Mouse (Mus musculus) heart, embryonic 16.5 days (tissue): Measurements from ENCODE around the gene Plscr1. TPM values are rescaled to one million over a fixed set of nuclear protein-coding genes. Genes with fewer than 3 reads are reported as not detected.

ENCODE experiments used
- ATAC-seq: fragments of 200-750 bp; cut with Nextera tagmentation; replicated peaks from 2 replicates; pipeline ENCODE4 v1.8.0; 2017; ENCODE audit warnings: moderate number of reproducible peaks; ENCODE audit not compliant: insufficient read depth, low FRiP score; ENCODE audit errors: extremely low read depth
- H3K27ac ChIP-seq: fragments of 300-500 bp; sonication (generic); 2 replicates; pipeline ENCODE4 v1.5.1; 2014; ENCODE audit warnings: mild to moderate bottlenecking, low read length, control low read depth, moderate library complexity
- H3K27me3 ChIP-seq: fragments of 300-500 bp; sonication (generic); 2 replicates; pipeline ENCODE4 v1.6.1; 2014; ENCODE audit warnings: low read length, mixed read lengths; ENCODE audit not compliant: control insufficient read depth, insufficient read depth
- H3K36me3 ChIP-seq: fragments of 300-500 bp; sonication (generic); 2 replicates; pipeline ENCODE4 v1.6.1; 2014; ENCODE audit not compliant: control insufficient read depth, insufficient read depth
- H3K4me1 ChIP-seq: fragments of 300-500 bp; sonication (generic); 2 replicates; pipeline ENCODE4 v1.6.1; 2014; ENCODE audit warnings: low read length, mixed read lengths; ENCODE audit not compliant: control insufficient read depth, insufficient read depth
- H3K4me2 ChIP-seq: fragments of 300-500 bp; sonication (generic); 2 replicates; pipeline ENCODE4 v1.6.1; 2014; ENCODE audit warnings: low read depth, mild to moderate bottlenecking, control low read depth, low read length
- H3K4me3 ChIP-seq: fragments of 300-500 bp; sonication (generic); 2 replicates; pipeline ENCODE4 v1.5.1; 2014; ENCODE audit warnings: mild to moderate bottlenecking, control low read depth, low read length
- H3K9ac ChIP-seq: fragments of 300-500 bp; sonication (generic); 2 replicates; pipeline ENCODE4 v1.6.1; 2014; ENCODE audit warnings: low read length, control low read depth
- H3K9me3 ChIP-seq: fragments of 300-500 bp; sonication (generic); replicated peaks from 2 replicates; pipeline ENCODE4 v1.6.1; 2016; ENCODE audit warnings: low read length; ENCODE audit not compliant: control insufficient read depth
- WGBS: fragments of 180-500 bp; shearing (Covaris S2); extraction: QIAGEN DNeasy Blood & Tissue Kit; methylation state at CpG from one replicate; pipeline ENCODE4 v1.1.7; 2014; 5-methylcytosine and 5-hydroxymethylcytosine counted together
- polyA plus RNA-seq: library from polyadenylated mRNA; unstranded; fragments of >200 nt; fragmentation: Nextera tagmentation; extraction: Ambion mirVana; gene quantifications from 2 replicates; pipeline ENCODE4 v1.2.1, GENCODE M21; 2015

Plscr1 gene
- polyA plus RNA-seq, 1 experiment from 2014 or later, result 26.1 TPM

DNA sequence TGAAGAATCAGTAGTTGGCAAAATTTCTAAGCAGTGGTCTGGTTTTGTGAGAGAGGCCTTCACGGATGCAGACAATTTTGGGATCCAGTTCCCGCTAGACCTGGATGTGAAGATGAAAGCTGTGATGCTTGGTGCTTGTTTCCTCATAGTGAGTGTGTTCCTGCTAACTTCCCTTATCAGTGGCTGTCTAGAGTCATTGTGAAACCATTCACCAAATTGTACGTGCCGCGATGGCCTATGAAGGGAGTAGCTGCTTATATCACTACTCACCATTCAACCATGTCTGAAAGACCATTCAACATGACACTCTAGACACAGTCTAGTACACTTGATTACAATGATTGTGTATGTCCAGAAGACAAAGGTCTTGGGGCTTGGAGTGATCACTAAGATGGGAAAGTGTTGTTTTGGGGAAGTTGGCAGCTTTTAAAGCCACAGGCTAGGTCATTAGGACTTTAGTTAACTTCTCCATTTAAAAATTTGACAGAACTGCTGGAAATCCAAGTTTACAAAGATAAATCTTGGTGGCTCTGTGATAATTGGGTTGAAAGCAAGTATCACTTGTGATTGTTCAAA lies 20.4 kb downstream of the Plscr1 start:
- no peak overlapping the region for H3K4me3 ChIP-seq
- H3K36me3 ChIP-seq, result peaks cover 9% of the 10 kb centered on the region
- H3K9ac ChIP-seq, result no peak overlapping the region
- 87% methylated on average over 5 of the region's 5 CpGs for WGBS
- H3K4me1 ChIP-seq, result peaks cover 15% of the 10 kb centered on the region
- no peaks in the 10 kb centered on the region for H3K9me3 ChIP-seq
- no peak overlapping the region for H3K27ac ChIP-seq
- H3K4me2 ChIP-seq, result no peak overlapping the region
- ATAC-seq, result no peak
- H3K27me3 ChIP-seq, result no peaks in the 10 kb centered on the region

- ATAC-seq, result peak; percentile 47; the same call in 1 of the 2 replicates
- Histone ChIP-seq H3K4me2 (no peak overlapping the region), H3K27me3 (no peaks in the 10 kb centered on the region), H3K9ac (no peak overlapping the region), H3K9me3 (no peaks in the 10 kb centered on the region), H3K36me3 (peaks cover 9% of the 10 kb centered on the region), H3K4me3 (no peak overlapping the region), H3K27ac (peak overlapping the region; percentile 57; the same call in 1 of the 2 replicates), H3K4me1 (peaks cover 21% of the 10 kb centered on the region)
- whole genome bisulfite sequencing, result 30% methylated on average over 4 of the region's 4 CpGs
Observed at GRCm38 (mm10) chr9:92270927-92271326, 21.4 kb downstream of the Plscr1 start.

DNA sequence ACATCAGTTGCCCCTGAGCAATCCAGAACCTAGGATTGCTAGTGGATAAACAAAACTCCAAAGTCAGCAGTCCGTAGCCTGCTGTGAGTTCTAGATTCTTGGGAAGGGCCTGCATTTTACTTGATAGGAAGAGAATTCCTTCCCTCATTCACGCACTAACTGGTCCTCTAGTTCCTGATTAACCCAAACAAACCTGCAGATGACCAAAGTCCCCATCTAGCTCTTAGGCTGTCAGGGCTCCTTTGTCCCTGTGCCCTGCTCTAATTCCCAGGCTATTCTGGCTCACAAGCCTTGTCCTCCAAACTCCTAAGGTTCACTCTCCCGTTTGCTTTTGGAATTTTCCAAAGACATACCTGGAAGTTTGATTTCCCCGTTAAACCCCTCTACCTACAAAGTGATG lies 23.1 kb downstream of the Plscr1 start:
- Histone ChIP-seq H3K9me3 (no peaks in the 10 kb centered on the region), H3K27me3 (no peaks in the 10 kb centered on the region), H3K4me3 (no peak overlapping the region), H3K4me2 (no peak overlapping the region), H3K36me3 (peaks cover 9% of the 10 kb centered on the region), H3K27ac (no peak overlapping the region), H3K4me1 (peaks cover 22% of the 10 kb centered on the region), H3K9ac (no peak overlapping the region)
- 88% methylated on average over 4 of the region's 4 CpGs for WGBS
- no peak for ATAC-seq

DNA sequence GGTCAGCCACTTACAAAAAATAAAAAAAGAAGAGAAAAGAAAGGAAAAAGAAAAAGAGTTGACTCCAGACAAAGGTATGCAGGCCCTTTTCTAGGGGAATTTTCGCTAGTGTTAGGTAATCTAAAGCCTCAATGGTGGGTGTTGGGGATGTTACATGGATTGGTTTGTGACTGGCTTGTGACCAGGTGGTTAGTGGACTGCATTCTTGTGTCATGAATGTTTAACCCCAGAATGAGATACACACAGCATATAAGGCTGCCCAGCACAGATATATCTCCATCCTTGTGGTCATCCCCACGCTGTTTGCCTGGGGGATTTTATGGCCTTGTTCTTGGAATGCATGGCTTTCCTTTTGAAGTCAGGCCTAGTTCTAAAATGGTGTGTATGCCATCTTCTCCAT lies 23.7 kb downstream of the Plscr1 start:
- H3K36me3 ChIP-seq, result peaks cover 9% of the 10 kb centered on the region
- H3K27me3 ChIP-seq, result no peaks in the 10 kb centered on the region
- H3K4me2 ChIP-seq, result no peak overlapping the region
- WGBS, result 81% methylated on average over 2 of the region's 2 CpGs
- H3K9me3 ChIP-seq, result no peaks in the 10 kb centered on the region
- peaks cover 22% of the 10 kb centered on the region for H3K4me1 ChIP-seq
- ATAC-seq, result no peak
- no peak overlapping the region for H3K9ac ChIP-seq
- H3K4me3 ChIP-seq, result no peak overlapping the region
- H3K27ac ChIP-seq, result no peak overlapping the region

GRCm38 (mm10) chr9:92273956-92274762 lies 24.6 kb downstream of the Plscr1 start:
- H3K27ac ChIP-seq, result peak overlapping the region; percentile 11; the same call in 1 of the 2 replicates
- H3K4me1 ChIP-seq, result peaks cover 22% of the 10 kb centered on the region
- H3K9ac ChIP-seq, result no peak overlapping the region
- WGBS, result 53% methylated on average over 6 of the region's 6 CpGs
- no peak overlapping the region for H3K4me3 ChIP-seq
- H3K9me3 ChIP-seq, result no peaks in the 10 kb centered on the region
- H3K4me2 ChIP-seq, result no peak overlapping the region
- H3K36me3 ChIP-seq, result peaks cover 9% of the 10 kb centered on the region
- H3K27me3 ChIP-seq, result no peaks in the 10 kb centered on the region
- no peak for ATAC-seq

- peaks cover 22% of the 10 kb centered on the region for H3K4me1 ChIP-seq
- H3K4me2 ChIP-seq, result peak within 1 kb of the TSS; percentile 61
- no peaks in the 10 kb centered on the region; the same call in 1 of the 2 replicates for H3K36me3 ChIP-seq
- peak within 1 kb of the TSS; percentile 92 for H3K27ac ChIP-seq
- H3K27me3 ChIP-seq, result no peaks in the 10 kb centered on the region
- whole genome bisulfite sequencing, result 35% methylated on average over 9 of the region's 9 CpGs
- ATAC-seq, result peak; percentile 72
- peak within 1 kb of the TSS; percentile 51 for H3K4me3 ChIP-seq
- H3K9ac ChIP-seq, result peak within 1 kb of the TSS; percentile 71
- no peaks in the 10 kb centered on the region for H3K9me3 ChIP-seq
Observed at GRCm38 (mm10) chr9:92275486-92276207, 26.1 kb downstream of the Plscr1 start, which contains the start of gene Plscr2. Gene Plscr2, plus strand, starts transcription at chr9:92275602.

GRCm38 (mm10) chr9:92276360-92276759 lies 26.8 kb downstream of the Plscr1 start:
- peaks cover 16% of the 10 kb centered on the region for H3K4me1 ChIP-seq
- 24% methylated on average over 7 of the region's 7 CpGs for WGBS
- peak overlapping the region; percentile 51 for H3K4me3 ChIP-seq
- H3K27ac ChIP-seq, result peak overlapping the region; percentile 92
- no peaks in the 10 kb centered on the region for H3K9me3 ChIP-seq
- peak overlapping the region; percentile 61 for H3K4me2 ChIP-seq
- H3K27me3 ChIP-seq, result no peaks in the 10 kb centered on the region
- H3K36me3 ChIP-seq, result no peaks in the 10 kb centered on the region
- H3K9ac ChIP-seq, result peak overlapping the region; percentile 71
- ATAC-seq, result no peak

- no peak overlapping the region for H3K27ac ChIP-seq
- no peak overlapping the region for H3K9ac ChIP-seq
- H3K27me3 ChIP-seq, result no peaks in the 10 kb centered on the region
- no peaks in the 10 kb centered on the region for H3K9me3 ChIP-seq
- 73% methylated on average over 1 of the region's 1 CpGs for WGBS
- no peak for ATAC-seq
- no peak overlapping the region for H3K4me2 ChIP-seq
- H3K36me3 ChIP-seq, result no peaks in the 10 kb centered on the region
- H3K4me3 ChIP-seq, result no peak overlapping the region
- peaks cover 6% of the 10 kb centered on the region; the same call in 1 of the 2 replicates for H3K4me1 ChIP-seq
Observed at GRCm38 (mm10) chr9:92280048-92280447, 30.5 kb downstream of the Plscr1 start.
